Mouse (Mus musculus) kidney, adult 2 months (tissue): ENCODE data around the gene Fli1. TPM values are rescaled to one million over a fixed set of nuclear protein-coding genes. Genes with fewer than 3 reads are reported as not detected.

ENCODE experiments used
- DNase-seq: peaks from one replicate; pipeline ENCODE4 v3.0.0; 2021
- H3K27ac ChIP-seq: fragments of 200-500 bp; 2 replicates; pipeline ENCODE4 v1.5.1; 2012; ENCODE audit warnings: low read depth, low read length, control low read depth, inconsistent platforms; ENCODE audit not compliant: insufficient read depth
- H3K27me3 ChIP-seq: fragments of 200-500 bp; replicated peaks from 2 replicates; pipeline ENCODE4 v1.6.1; 2012; ENCODE audit warnings: mild to moderate bottlenecking, moderate library complexity, low read length, inconsistent platforms; ENCODE audit not compliant: control insufficient read depth, insufficient read depth
- H3K36me3 ChIP-seq: fragments of 200-500 bp; 2 replicates; pipeline ENCODE4 v1.6.1; 2012; ENCODE audit warnings: mild to moderate bottlenecking, moderate library complexity, low read length, inconsistent platforms; ENCODE audit not compliant: control insufficient read depth, insufficient read depth
- H3K4me1 ChIP-seq: fragments of 200-500 bp; 2 replicates; pipeline ENCODE4 v1.6.1; 2011; ENCODE audit warnings: low read length; ENCODE audit not compliant: control insufficient read depth, insufficient read depth
- H3K4me3 ChIP-seq: fragments of 200-500 bp; 2 replicates; pipeline ENCODE4 v1.5.1; 2011; ENCODE audit warnings: mild to moderate bottlenecking, low read depth, low read length, control low read depth; ENCODE audit not compliant: insufficient read depth
- CTCF ChIP-seq: fragments of 200-500 bp; conservative IDR thresholded peaks from 2 replicates; pipeline ENCODE4 v1.5.1; 2011; ENCODE audit warnings: low read depth, mild to moderate bottlenecking, control low read depth, low read length, moderate library complexity, mixed read lengths; ENCODE audit not compliant: insufficient read depth, insufficient read length
- POLR2A ChIP-seq: fragments of 200-500 bp; IDR thresholded peaks from one replicate; pipeline ENCODE4 v1.6.1; 2011; ENCODE audit warnings: low read depth, low read length, control low read depth
- WGBS: fragments of 180-500 bp; shearing (Covaris S2); methylation state at CpG from one replicate; pipeline ENCODE4 v1.1.7; 2018; 5-methylcytosine and 5-hydroxymethylcytosine counted together
- polyA plus RNA-seq: library from polyadenylated mRNA; depleted of rRNA; stranded (reverse); fragments of >200 nt; gene quantifications from 2 replicates; pipeline ENCODE4 v1.2.3, GENCODE M21; 2012

The Fli1 gene
- polyA plus RNA-seq, 1 experiment, result 9.6 TPM

- no peak overlapping the region for H3K4me3 ChIP-seq
- DNase-seq, result no peak
- H3K27ac ChIP-seq, result no peak overlapping the region
- WGBS, result 59% methylated on average over 7 of the region's 7 CpGs
- H3K4me1 ChIP-seq, result peaks cover 2% of the 10 kb centered on the region; the same call in 1 of the 2 replicates
- no peaks in the 10 kb centered on the region for H3K27me3 ChIP-seq
- TF ChIP-seq POLR2A, result no peak
- no peak for TF ChIP-seq CTCF
- H3K36me3 ChIP-seq, result no peaks in the 10 kb centered on the region
Measured at GRCm38 (mm10) chr9:32495643-32495997, 47.0 kb downstream of the Fli1 start.

- 48% methylated on average over 7 of the region's 8 CpGs for WGBS
- no peaks in the 10 kb centered on the region for H3K27me3 ChIP-seq
- H3K4me3 ChIP-seq, result no peak overlapping the region
- peaks cover 5% of the 10 kb centered on the region; the same call in 1 of the 2 replicates for H3K4me1 ChIP-seq
- no peaks in the 10 kb centered on the region for H3K36me3 ChIP-seq
- DNase-seq, result no peak
- TF ChIP-seq CTCF, result no peak
- TF ChIP-seq POLR2A, result no peak
- no peak overlapping the region for H3K27ac ChIP-seq
Measured at GRCm38 (mm10) chr9:32494891-32495642, 47.6 kb downstream of the Fli1 start.

GRCm38 (mm10) chr9:32493588-32494423 is 48.9 kb downstream of the Fli1 start:
- 86% methylated on average over 4 of the region's 4 CpGs for WGBS
- H3K36me3 ChIP-seq, result no peaks in the 10 kb centered on the region
- no peaks in the 10 kb centered on the region for H3K27me3 ChIP-seq
- TF ChIP-seq CTCF (no peak), POLR2A (no peak)
- H3K4me1 ChIP-seq, result 0 out of 2 replicates have a peak, but pooled peaks cover 2% of the 10 kb centered on the region
- no peak overlapping the region for H3K27ac ChIP-seq
- no peak overlapping the region for H3K4me3 ChIP-seq
- no peak for DNase-seq

GRCm38 (mm10) chr9:32492753-32493152 is 49.9 kb downstream of the Fli1 start:
- Histone ChIP-seq H3K36me3 (no peaks in the 10 kb centered on the region), H3K27ac (no peak overlapping the region), H3K4me1 (0 out of 2 replicates have a peak, but pooled peaks cover 2% of the 10 kb centered on the region), H3K4me3 (no peak overlapping the region), H3K27me3 (no peaks in the 10 kb centered on the region)
- no peak for TF ChIP-seq POLR2A
- TF ChIP-seq CTCF, result no peak
- WGBS, result 39% methylated on average over 2 of the region's 2 CpGs
- no peak for DNase-seq

GRCm38 (mm10) chr9:32491484-32491883 is 51.2 kb downstream of the Fli1 start:
- H3K27me3 ChIP-seq, result no peaks in the 10 kb centered on the region
- DNase-seq, result no peak
- no peak overlapping the region for H3K4me3 ChIP-seq
- TF ChIP-seq POLR2A (no peak), CTCF (no peak)
- H3K4me1 ChIP-seq, result 0 out of 2 replicates have a peak, but pooled peaks cover 2% of the 10 kb centered on the region
- H3K36me3 ChIP-seq, result no peaks in the 10 kb centered on the region
- WGBS, result 88% methylated on average over 2 of the region's 2 CpGs
- H3K27ac ChIP-seq, result no peak overlapping the region

GRCm38 (mm10) chr9:32489794-32490358 is 52.8 kb downstream of the Fli1 start:
- Histone ChIP-seq H3K27ac (no peak overlapping the region), H3K36me3 (no peaks in the 10 kb centered on the region), H3K4me1 (0 out of 2 replicates have a peak, but pooled peaks cover 5% of the 10 kb centered on the region), H3K4me3 (no peak overlapping the region), H3K27me3 (no peaks in the 10 kb centered on the region)
- TF ChIP-seq CTCF (no peak), POLR2A (no peak)
- WGBS, result 73% methylated on average over 4 of the region's 4 CpGs
- DNase-seq, result no peak

GRCm38 (mm10) chr9:32489315-32489714 is 53.3 kb downstream of the Fli1 start:
- no peak for DNase-seq
- H3K4me1 ChIP-seq, result 0 out of 2 replicates have a peak, but pooled peaks cover 5% of the 10 kb centered on the region
- no peaks in the 10 kb centered on the region for H3K27me3 ChIP-seq
- H3K27ac ChIP-seq, result no peak overlapping the region
- WGBS, result 60% methylated on average over 4 of the region's 4 CpGs
- H3K36me3 ChIP-seq, result no peaks in the 10 kb centered on the region
- no peak overlapping the region for H3K4me3 ChIP-seq
- TF ChIP-seq POLR2A (no peak), CTCF (no peak)
